Mouse (Mus musculus): ENCODE data around the gene Smg6.
A peak's percentile ranks its signal among the peaks of the same experiment; 100 is the strongest.

Gene Smg6

DNA sequence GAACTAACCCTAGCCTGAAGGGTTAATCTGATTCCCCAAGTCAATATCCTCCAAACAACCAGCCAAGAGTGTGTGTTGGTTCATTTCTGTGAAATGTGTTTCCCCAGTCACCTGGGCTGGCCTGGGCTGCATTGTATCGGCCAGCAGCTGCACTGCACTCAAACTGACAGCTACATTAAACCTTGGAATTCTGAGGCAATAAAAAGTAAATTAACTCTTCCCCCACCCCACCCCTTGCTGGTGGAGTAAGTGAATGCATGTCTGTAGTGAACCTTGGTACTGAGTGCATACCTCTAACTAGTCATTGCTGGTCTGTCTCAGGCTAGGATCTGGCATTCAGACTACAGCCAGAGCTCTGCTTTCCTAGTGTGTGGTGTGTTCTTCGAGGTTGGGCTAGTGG is 124.2 kb downstream of the Smg6 start:
- no peak for DNase-seq

DNA sequence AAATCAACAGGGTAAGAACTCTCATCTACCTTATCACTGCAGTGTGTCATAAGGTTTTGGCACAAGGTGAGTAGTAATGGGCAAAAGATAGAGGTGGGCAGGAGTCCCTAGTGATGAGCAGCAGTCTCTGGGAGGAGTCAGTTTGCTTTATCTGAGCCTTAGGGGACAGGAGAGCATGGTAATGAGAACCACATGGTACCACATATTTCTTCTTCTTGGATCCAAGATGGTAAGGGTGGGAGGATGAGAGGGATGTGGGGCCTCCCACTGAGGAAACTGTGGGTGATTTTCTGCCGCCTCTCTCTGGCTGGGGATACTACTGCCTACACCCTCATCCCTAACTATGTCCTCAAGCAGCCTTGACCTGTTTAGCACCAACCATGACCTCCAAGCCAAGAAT is 125.6 kb downstream of the Smg6 start:
- DNase-seq = no peak

DNA sequence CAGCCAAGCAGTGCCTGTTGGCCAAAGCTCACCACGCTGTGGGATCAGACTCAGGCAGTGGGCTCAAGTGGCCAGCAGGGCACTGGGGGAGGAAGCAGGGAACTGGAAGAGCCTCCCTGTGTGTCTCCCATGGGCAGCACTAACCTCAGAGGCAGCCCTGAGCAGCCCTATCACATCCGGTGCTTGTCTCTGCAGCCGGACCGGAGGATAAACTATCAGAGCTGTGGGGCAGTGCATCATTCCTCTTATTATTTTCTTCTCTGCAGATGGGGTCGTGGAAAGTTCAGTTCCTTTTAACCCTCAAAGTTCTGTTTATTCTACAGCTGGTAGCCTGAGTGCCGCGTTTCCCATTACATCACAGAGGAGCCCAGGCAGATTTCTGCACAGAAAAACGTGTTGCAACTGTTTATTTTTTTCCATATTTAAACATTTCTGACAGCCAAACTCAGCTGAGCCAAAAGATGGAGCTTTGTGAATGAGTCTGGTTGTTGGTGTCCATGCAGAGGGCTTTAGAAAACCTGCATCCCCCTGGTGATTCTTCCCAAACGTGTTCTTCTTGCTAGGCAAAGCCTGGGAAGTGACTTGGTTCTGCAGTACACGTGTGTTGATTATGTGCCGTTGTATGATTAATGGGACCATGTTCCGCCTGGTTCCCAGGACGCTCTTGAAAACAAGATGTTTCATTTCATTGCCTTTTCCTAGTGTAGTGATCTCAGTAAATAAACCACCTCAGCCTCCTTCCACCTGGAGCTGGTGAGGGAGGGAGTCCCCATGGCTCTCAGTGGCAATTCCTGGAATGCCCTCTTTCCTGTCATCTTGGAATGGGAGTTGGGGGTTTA is 126.3 kb downstream of the Smg6 start:
- peak; percentile 38 to 53 for DNase-seq

DNA sequence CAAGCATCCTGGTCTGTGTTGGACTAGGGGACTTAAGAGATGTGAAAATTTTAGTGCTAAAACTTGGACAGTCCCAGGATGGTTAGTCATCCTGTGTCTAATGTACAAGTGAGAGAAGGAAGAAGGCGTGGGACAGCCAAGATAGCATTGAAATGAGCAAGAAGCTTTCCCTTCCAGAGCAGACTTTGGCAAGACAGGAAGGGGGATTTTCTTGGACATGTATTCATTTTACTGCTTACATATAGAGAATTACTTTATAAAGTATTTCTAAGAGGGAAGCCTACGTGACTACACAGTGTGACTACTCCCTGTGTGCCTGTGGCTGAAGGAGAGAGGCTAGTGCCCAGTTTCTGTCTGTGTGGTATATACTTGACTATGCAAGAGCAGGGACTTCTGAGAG is 127.4 kb downstream of the Smg6 start:
- no peak for DNase-seq

DNA sequence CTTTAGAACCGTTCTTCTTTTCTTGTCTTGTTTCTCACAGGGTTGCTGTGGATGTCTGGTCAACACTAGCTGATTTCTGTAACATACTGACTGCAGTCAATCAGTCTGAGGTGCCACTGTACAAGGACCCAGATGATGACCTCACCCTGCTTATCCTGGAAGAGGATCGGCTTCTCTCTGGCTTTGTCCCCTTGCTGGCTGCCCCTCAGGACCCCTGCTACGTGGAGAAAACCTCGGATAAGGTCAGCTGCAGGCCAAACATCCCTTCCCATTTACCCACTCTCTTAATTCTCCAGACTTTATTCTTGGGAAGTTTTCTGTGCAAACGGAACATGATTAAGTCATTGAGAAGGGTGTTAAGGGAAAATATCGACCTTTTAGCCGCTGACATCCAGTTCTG is 128.1 kb downstream of the Smg6 start:
- no peak for DNase-seq

DNA sequence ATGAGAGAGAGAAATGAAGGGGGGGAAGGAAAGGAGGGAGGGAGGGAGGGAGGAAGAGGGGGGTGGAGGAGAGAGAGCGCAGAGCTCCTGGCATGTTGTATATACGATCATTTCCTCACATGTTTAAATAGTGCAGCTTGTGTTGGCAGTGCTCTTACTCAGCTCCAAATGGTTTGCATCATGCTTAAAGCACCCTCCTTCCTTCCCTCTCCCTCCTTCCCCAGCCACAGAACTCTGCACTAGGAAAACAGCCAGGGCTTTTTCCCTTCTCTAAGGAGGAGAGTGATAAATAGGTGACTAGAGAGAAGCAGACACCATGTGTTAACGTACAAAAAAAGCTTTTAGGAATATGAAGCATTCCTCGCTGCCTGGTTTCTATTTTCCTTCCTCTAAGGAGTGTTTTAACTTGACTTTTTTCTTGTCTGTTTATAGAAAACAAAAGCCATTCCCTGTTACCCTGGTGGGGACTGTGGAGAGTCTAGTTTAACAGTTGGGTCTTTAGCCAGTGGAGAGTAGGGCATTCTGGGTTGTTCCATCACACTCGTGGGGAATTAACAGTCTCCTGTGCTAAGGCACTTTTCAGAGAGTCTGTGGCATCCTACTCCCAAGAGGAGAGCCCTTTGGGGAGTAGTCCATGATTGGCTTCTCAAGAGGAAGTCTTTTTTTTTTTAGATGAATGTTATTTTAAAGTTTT is 128.7 kb downstream of the Smg6 start:
- no peak for DNase-seq

DNA sequence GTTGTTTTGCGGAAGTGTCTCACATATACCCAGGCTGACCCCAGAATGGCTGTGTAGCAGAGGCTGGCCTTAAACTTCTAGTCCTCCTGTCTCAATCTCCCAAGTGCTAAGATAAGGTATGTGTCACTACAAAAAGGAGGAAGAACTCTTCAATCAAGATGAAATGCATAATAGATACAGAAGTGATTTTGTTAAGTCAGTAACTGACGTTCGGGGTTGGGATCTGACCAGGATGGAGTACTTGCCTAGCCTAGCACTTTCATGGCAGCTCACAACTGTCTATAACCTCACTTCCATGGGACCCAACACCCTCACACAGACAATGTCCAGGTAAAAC is 129.2 kb downstream of the Smg6 start:
- DNase-seq = no peak

GRCm38 (mm10) chr11:75062650-75063049 is 137.0 kb downstream of the Smg6 start:
- no peak for DNase-seq

GRCm38 (mm10) chr11:75064266-75064665 is 138.6 kb downstream of the Smg6 start:
- no peak for DNase-seq

DNA sequence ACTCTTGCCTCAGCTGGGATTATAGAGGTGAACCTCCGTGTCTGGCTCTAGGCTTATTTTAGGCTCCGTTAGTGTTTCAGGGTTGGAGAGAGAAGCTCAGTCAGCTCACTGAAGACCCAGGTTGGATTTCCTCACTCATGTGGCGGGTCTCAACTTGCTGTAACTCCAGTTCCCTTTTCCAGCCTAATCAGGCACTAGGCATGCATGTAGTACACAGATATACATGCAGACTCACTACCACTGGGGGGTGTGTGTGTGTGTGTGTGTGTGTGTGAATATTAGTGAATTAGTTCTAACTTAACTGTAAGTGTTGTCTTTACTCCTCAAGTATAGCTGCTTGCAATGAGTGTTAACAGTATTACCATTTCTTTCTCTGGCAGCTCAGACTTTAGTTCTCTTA is 145.7 kb downstream of the Smg6 start:
- DNase-seq = no peak

GRCm38 (mm10) chr11:75072932-75073625 is 147.5 kb downstream of the Smg6 start:
- DNase-seq = no peak

- DNase-seq = no peak
Observed at GRCm38 (mm10) chr11:75073696-75074095, 148.1 kb downstream of the Smg6 start.

DNA sequence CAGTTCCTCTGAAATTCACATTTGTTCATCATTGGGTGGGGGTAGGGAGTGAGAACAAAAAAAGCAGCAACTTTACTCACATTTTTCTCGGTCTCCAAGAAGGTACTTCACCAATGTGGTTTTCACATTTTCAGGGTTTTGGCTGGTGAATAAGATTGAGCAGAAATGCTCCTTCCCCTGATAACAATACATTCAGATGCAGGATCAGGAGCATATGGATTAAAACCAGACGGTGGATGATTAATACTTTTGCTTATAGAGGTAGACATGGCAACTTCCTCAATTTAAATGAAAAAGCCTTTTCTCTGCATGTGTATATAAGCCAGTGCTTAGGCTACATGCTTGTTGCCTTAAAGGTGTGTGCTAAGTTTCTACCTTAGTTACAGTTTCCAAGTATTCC is 148.9 kb downstream of the Smg6 start:
- no peak for DNase-seq

DNA sequence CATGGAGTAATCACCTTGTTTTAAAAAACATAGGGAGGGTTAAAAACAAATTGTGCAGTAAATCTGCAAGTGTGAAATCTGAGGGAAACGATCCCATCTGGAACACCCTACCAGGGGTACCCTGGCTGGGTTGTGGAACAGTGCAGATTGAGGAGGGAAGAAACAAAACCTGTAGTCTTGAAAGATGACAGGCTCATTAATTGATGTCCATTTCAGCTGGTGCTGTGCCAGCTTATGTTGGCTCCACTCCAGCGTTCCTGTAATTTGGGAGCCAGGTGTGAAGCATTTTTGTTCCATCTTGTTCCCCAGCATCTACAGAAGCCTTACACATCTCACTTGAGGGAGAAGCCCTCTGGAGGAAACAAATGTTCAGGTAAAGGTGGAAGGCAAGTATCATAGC is 153.0 kb downstream of the Smg6 start:
- DNase-seq = peak in 1 of 2 experiments; percentile 19

GRCm38 (mm10) chr11:75083031-75083430 is 157.4 kb downstream of the Smg6 start:
- no peak for DNase-seq

DNA sequence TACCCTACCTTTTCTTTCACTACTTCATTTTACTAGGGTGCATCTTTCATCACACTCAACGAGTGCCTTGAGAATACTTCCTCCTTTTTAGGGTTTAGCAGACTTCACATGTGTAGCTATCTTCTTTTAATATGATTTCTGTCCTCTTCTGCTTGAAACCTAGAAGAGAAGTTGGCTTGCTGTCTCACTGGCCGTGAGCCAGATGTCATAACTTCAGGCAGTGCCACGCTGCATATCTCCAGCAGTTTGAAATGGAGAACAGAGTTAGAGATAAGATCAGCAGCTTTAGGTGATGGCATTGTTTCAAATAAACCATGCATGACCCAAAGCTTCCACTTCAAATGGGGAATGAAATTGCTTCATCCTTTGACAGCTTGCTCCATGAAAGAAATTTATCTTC is 166.5 kb downstream of the Smg6 start:
- peak; percentile 9 to 14 for DNase-seq

DNA sequence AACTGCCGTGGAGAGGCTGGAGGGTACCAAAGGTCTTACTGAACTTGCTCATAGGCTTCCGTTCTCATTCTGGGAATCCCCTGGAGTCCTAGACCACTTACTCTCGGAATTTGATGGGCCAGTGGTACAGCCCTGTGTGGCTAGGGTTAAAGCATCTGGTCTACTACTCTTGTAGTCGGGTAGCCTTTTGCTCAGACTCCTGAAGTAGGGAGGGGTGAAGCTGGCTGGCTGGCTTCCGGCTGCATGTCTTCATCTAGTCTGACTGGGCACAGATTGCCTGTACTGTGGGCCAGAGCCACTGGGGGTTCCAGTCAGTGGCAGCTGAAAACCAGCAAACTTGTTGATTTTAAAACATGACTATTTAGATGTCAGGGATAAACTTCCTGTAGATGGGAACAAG is 167.0 kb downstream of the Smg6 start:
- peak; percentile 4 to 15 for DNase-seq

DNA sequence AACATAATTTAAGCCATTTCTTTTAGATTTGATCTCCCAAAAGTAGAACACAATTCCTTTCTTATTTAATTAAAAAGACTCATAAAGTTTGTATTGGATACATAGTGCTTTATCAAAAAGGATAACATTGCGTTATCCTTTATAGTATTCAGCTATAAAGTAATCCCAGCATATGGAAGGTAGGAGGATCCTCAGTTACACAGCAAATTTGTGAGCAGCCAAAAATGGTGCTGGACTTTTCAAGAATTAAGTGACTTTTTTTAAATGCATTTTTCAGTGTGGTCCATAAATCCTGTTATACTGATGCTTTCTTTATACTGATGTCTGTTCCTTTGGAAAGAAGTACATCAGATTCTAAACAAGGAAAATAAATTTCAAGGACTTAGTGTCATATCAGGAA is 169.1 kb downstream of the Smg6 start:
- DNase-seq = no peak

DNA sequence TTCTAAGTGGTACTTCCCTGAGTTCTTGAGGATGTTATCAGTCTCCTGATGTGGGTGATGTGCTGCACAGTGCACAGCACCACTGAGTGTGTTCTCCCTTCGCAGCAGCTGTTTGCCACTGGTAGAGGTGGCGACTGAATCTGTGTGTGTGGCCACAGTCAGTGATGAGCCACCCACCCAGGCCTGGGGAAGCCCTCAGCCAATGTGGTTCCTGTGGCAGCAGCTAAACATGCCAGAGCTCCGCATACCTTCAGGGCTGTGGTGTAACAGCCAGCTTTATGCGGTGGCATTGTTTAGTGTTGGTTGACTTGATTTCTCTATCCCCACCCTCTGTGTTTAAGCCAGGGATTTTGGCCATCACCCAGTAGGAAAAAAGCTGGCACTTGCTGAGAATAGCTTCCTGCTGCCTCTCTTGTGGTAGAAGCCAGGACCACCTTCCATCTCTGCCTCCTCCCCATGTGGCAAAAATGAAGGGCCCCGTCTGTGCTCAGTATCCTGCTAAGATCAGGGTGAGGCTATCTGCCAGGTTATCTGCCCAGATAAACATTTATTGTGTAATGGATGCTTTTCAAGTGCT is 177.2 kb downstream of the Smg6 start:
- DNase-seq = no peak

DNA sequence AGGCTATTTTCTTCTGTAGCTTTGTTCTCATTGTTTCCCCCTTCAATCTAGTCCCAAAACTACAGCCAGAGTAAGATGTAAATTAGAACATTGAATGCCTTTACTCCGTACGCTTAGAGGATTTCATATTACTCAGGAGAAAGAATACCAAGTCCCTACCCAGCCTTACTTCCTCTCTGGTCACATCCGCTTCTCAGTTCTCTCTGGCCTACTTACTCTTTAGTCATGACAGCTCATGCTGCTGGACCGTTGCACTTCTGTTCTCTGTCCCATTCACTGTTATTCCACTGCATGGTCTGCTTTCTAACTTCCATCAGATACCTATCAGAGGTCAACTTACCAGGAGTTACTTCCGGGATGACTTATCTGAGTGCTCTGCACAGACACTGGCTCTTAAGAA is 181.0 kb downstream of the Smg6 start:
- no peak for DNase-seq

DNA sequence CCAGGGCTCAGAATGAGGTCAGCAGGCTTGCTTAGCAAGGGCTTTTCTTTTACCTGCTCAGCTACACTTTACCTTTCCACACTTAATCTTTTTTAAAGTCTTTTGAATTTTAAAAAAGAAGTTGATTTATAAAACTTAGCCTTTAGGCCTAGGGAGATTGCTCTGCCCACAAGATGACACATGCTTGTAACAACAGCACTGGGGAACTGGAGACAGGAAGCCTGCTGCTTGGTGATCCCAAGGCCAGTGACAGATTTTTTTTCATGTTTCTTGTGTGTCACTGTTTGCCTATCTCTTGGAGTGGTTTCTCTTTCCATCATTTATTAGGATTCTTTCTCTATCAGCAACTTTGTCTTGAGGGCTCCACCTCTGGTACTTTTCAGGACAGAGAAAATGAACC is 183.3 kb downstream of the Smg6 start:
- DNase-seq = no peak

GRCm38 (mm10) chr11:75116379-75116778 is 190.8 kb downstream of the Smg6 start:
- no peak for DNase-seq

- DNase-seq = no peak
Observed at GRCm38 (mm10) chr11:75118141-75118540, 192.5 kb downstream of the Smg6 start.

- no peak for DNase-seq
Observed at GRCm38 (mm10) chr11:75119298-75119697, 193.7 kb downstream of the Smg6 start.

All from kidney, adult 8-10 months (tissue).